Comparison of ENCODE assay signal across 8 mouse cellular contexts in the genomic region with DNA sequence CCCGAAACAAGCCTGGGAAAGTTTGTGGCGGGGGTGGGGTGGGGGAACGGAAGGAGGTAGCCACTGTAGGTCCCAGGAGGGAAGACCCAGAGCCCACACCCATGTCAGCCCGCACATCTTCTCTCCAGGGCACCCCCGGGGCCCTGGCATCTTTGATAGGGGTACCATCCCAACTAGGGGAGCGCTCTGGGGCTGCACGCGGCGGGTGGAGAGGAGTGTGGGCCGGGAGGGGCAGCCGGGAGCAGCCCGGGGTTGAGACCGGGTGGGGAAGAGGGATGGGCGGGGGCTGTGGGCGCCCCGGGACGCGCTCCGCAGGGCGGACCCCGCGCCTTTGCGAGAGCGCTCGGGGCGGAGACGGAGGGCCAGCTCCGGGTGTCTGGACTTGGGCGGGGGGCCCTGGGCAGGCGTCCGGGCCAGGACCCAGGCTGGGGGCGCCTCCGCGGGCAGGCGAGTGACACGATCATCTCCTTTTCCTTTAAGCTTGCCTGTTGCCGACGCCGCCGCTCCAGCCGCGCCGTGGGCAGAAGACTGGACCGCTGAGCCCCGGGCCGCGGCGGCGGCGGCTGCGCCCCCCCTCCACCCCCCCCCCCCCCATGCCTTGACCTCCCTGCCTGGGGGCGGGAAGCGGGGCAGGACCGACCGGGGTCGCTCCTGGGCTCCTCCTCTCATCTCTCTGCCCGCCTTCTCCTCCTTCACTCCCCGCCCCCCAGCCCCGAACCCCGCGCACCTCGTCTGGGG. TPM values are rescaled to one million over a fixed set of nuclear protein-coding genes. Genes with fewer than 3 reads are reported as not detected.
DNase-seq lines count a peak whose midpoint lies in the region; ATAC-seq and TF ChIP-seq lines count a peak whose summit lies in the region.

No protein-coding gene starts in this region.

- no peaks in the 10 kb centered on the region for H3K79me2 ChIP-seq in liver, adult 2 months (ENCODE audit: control insufficient read depth, insufficient read depth, low read length)

- peaks cover 2% of the 10 kb centered on the region; the same call in 1 of the 2 replicates for H3K4me1 ChIP-seq in liver, adult 2 months (ENCODE audit: control insufficient read depth, insufficient read depth, low read length)
- H3K4me1 ChIP-seq in hindbrain, embryonic 15.5 days (replicated peaks) = peaks cover 40% of the 10 kb centered on the region
- no peaks in the 10 kb centered on the region for H3K4me1 ChIP-seq in liver, embryonic 14.5 days (replicated peaks; ENCODE audit: control insufficient read depth in 2 of 2, insufficient read depth in 2 of 2, low read length in 1 of 2)
- H3K4me1 ChIP-seq in neural tube, embryonic 12.5 days = peaks cover 23% of the 10 kb centered on the region

- WGBS in liver, adult 2 months = 1% methylated on average over 44 of the region's 62 CpGs
- under 1% methylated on average over 34 of the region's 62 CpGs for WGBS in hindbrain, embryonic 15.5 days
- WGBS in liver, embryonic 14.5 days (ENCODE audit: insufficient replicate concordance) = under 1% methylated on average over 46 of the region's 62 CpGs
- under 1% methylated on average over 44 of the region's 62 CpGs for WGBS in neural tube, embryonic 12.5 days

- H3K4me3 ChIP-seq in liver, adult 2 months (ENCODE audit: insufficient read depth, low read depth, low read length) = peak overlapping the region; percentile 63
- peak overlapping the region; percentile 87 for H3K4me3 ChIP-seq in hindbrain, embryonic 15.5 days
- H3K4me3 ChIP-seq in liver, embryonic 14.5 days (ENCODE audit: insufficient read depth in 1 of 2, low read depth in 2 of 2, low read length in 2 of 2) = peak overlapping the region; percentile 40 to 52
- peak overlapping the region; percentile 89 for H3K4me3 ChIP-seq in neural tube, embryonic 12.5 days

- peak overlapping the region; percentile 68 for H3K9ac ChIP-seq in liver, adult 2 months (ENCODE audit: low read depth, low read length)
- H3K9ac ChIP-seq in hindbrain, embryonic 15.5 days = peak overlapping the region; percentile 80
- H3K9ac ChIP-seq in liver, embryonic 14.5 days (replicated peaks) = no peak overlapping the region
- peak overlapping the region; percentile 90 for H3K9ac ChIP-seq in neural tube, embryonic 12.5 days

- TF ChIP-seq POLR2A in liver, adult 2 months (IDR thresholded peaks at IDR 0.05; ENCODE audit: extremely low read depth, insufficient read depth, low read length) = no peak

- TF ChIP-seq EP300 in liver, embryonic 14.5 days (IDR thresholded peaks at IDR 0.05; ENCODE audit: low read depth) = no peak

- DNase-seq in liver, adult 2 months (ENCODE audit: extremely low read depth, low read depth, low spot score) = no peak
- DNase-seq in liver = no peak
- peak; percentile 75 for DNase-seq in cerebellum, adult 9-11 months
- peak; percentile 48 to 63 for DNase-seq in gastrocnemius, adult 8-10 months (ENCODE audit: low spot score in 2 of 2)
- DNase-seq in liver, embryonic 14.5 days (ENCODE audit: low read depth in 3 of 3, low spot score in 3 of 3) = no peak
- DNase-seq in frontal cortex, postnatal 25 days (ENCODE audit: low spot score in 2 of 2) = no peak

- no peaks in the 10 kb centered on the region for H3K36me3 ChIP-seq in liver, adult 2 months (ENCODE audit: control insufficient read depth, insufficient read depth, low read length)
- no peaks in the 10 kb centered on the region for H3K36me3 ChIP-seq in hindbrain, embryonic 15.5 days
- no peaks in the 10 kb centered on the region for H3K36me3 ChIP-seq in liver, embryonic 14.5 days (replicated peaks; ENCODE audit: control insufficient read depth, insufficient read depth, low read depth)
- no peaks in the 10 kb centered on the region for H3K36me3 ChIP-seq in neural tube, embryonic 12.5 days

- no peaks in the 10 kb centered on the region for H3K9me3 ChIP-seq in hindbrain, embryonic 15.5 days
- H3K9me3 ChIP-seq in liver, embryonic 14.5 days (ENCODE audit: control insufficient read depth, low read length) = no peaks in the 10 kb centered on the region
- no peaks in the 10 kb centered on the region for H3K9me3 ChIP-seq in neural tube, embryonic 12.5 days

- TF ChIP-seq CTCF in liver, adult 2 months (IDR thresholded peaks at IDR 0.05; ENCODE audit: low read depth, low read length) = no peak
- no peak for TF ChIP-seq CTCF in liver, embryonic 14.5 days (IDR thresholded peaks at IDR 0.05; ENCODE audit: low read depth)

- peaks cover 17% of the 10 kb centered on the region for H3K27me3 ChIP-seq in liver, adult 2 months (ENCODE audit: control insufficient read depth, insufficient read depth, low read length)
- peaks cover 15% of the 10 kb centered on the region for H3K27me3 ChIP-seq in hindbrain, embryonic 15.5 days
- peaks cover 74% of the 10 kb centered on the region for H3K27me3 ChIP-seq in liver, embryonic 14.5 days (ENCODE audit: control insufficient read depth, insufficient read depth, low read length)
- H3K27me3 ChIP-seq in neural tube, embryonic 12.5 days (replicated peaks) = peaks cover 28% of the 10 kb centered on the region

- peak overlapping the region; percentile 82 for H3K27ac ChIP-seq in liver, adult 2 months (replicated peaks; ENCODE audit: insufficient read depth, low read depth, low read length)
- peak overlapping the region; percentile 92 for H3K27ac ChIP-seq in hindbrain, embryonic 15.5 days (replicated peaks)
- no peak overlapping the region for H3K27ac ChIP-seq in liver, embryonic 14.5 days
- peak overlapping the region; percentile 90 for H3K27ac ChIP-seq in neural tube, embryonic 12.5 days

- peak; percentile 87 for ATAC-seq in hindbrain, embryonic 15.5 days (ENCODE audit: low FRiP score, low read depth)
- ATAC-seq in liver, embryonic 14.5 days (ENCODE audit: insufficient read depth) = peak; percentile 59
- peak; percentile 54 for ATAC-seq in neural tube, embryonic 12.5 days (ENCODE audit: low FRiP score, low read depth)

- H3K4me2 ChIP-seq in hindbrain, embryonic 15.5 days = peak overlapping the region; percentile 97
- peak overlapping the region; percentile 66 for H3K4me2 ChIP-seq in liver, embryonic 14.5 days (ENCODE audit: low read depth)
- peak overlapping the region; percentile 97 for H3K4me2 ChIP-seq in neural tube, embryonic 12.5 days (replicated peaks)

RNA-seq across cellular contexts. Expression of gene Tshz3, which starts 0.6 kb away (rescaled TPM):
- total RNA-seq in liver, adult 2 months (2014; rRNA removed) = 0.28 and 0.47 TPM in 2 replicates
- 0.22 and 0.34 TPM in 2 replicates for polyA plus RNA-seq in liver, adult 2 months (2012; rRNA removed)
- total RNA-seq in gastrocnemius, adult 8-10 months (2022) = 1 to 10 TPM; 1.1 to 2.2 (median 1.7) TPM
- 27.4 and 35.8 TPM in 2 replicates for polyA plus RNA-seq in hindbrain, embryonic 15.5 days (2015; fragmentation: Nextera tagmentation; extraction: Ambion mirVana)
- polyA plus RNA-seq in liver, embryonic 14.5 days (2012; rRNA removed) = 0.40 and 0.48 TPM in 2 replicates
- 0.33 and 0.34 TPM in 2 replicates for polyA plus RNA-seq in liver, embryonic 14.5 days (2014; fragmentation: Nextera tagmentation; extraction: Ambion mirVana)
- 26.2 and 29.8 TPM in 2 replicates for polyA plus RNA-seq in neural tube, embryonic 12.5 days (2016; fragmentation: Nextera tagmentation; extraction: Ambion mirVana)

Comparison
In these comparisons a context has a peak if more than half of its experiments do, and no peak if none do; other contexts are left out.
1. DNase-seq: peak in cerebellum, adult 9-11 months (single experiment) and gastrocnemius, adult 8-10 months (2 of 2); none in liver, adult 2 months (single experiment), liver (single experiment), liver, embryonic 14.5 days (0 of 3) and frontal cortex, postnatal 25 days (0 of 2).
2. RNA of gene Tshz3, which starts 0.6 kb away (polyA plus RNA-seq): 27.4 to 35.8 TPM in hindbrain, embryonic 15.5 days and 26.2 to 29.8 TPM in neural tube, embryonic 12.5 days; 0.33 to 0.48 TPM in liver, embryonic 14.5 days and 0.22 to 0.34 TPM in liver, adult 2 months; every median in the first group is over 10 times any median in the second.
3. Peak in every context shown above with its lines, with median percentiles within 50 percentile points of each other: H3K4me3 ChIP-seq, ATAC-seq and H3K4me2 ChIP-seq.